Mouse (Mus musculus) cortical plate, adult 2 months (tissue): ENCODE results near the gene Srpk2.

Source experiments
- CTCF ChIP-seq: fragments of 200-500 bp; IDR thresholded peaks from 2 replicates; pipeline ENCODE4 v1.5.1; 2011; ENCODE audit warnings: mild to moderate bottlenecking, control low read depth, low read length; ENCODE audit not compliant: insufficient read depth; ENCODE audit errors: extremely low read depth
- POLR2A ChIP-seq: fragments of 200-500 bp; IDR thresholded peaks from 2 replicates; pipeline ENCODE4 v1.6.1; 2011; ENCODE audit warnings: mild to moderate bottlenecking, low read length, control low read depth; ENCODE audit not compliant: insufficient read depth; ENCODE audit errors: extremely low read depth

- TF ChIP-seq CTCF, result no peak
- no peak for TF ChIP-seq POLR2A
These were observed 67.4 kb downstream of the Srpk2 start for GRCm38 (mm10) chr5:23617104-23617415.
